Mouse (Mus musculus) MEL (cell line): Measurements from ENCODE around the gene Sparcl1.

Source experiments
- CTCF ChIP-seq, 3 experiments: IDR thresholded peaks in 2 of 3; conservative IDR thresholded peaks in 1 of 3; 2 replicates each; pipeline ENCODE4 v1.5.1; 2011 to 2012; ENCODE audit warnings: low read length in 3 of 3, low read depth in 2 of 3, mild to moderate bottlenecking in 2 of 3, improper control_type of control experiment in 1 of 3, inconsistent platforms in 1 of 3, mixed read lengths in 1 of 3, moderate library complexity in 1 of 3; ENCODE audit not compliant: control insufficient read depth in 1 of 3, insufficient read depth in 1 of 3, poor library complexity in 1 of 3, severe bottlenecking in 1 of 3
- GATA1 ChIP-seq: IDR thresholded peaks from 2 replicates; pipeline ENCODE4 v1.6.1; 2011; ENCODE audit warnings: low read depth, low read length, improper control_type of control experiment
- MYC ChIP-seq: IDR thresholded peaks from 2 replicates; pipeline ENCODE4 v1.6.1; 2011; ENCODE audit warnings: low read depth, mild to moderate bottlenecking, low read length, improper control_type of control experiment, moderate library complexity
- POLR2AphosphoS2 ChIP-seq: IDR thresholded peaks from 2 replicates; pipeline ENCODE4 v1.6.1; 2011; ENCODE audit warnings: low read length, improper control_type of control experiment
- RAD21 ChIP-seq: IDR thresholded peaks from 2 replicates; pipeline ENCODE4 v1.6.1; 2011; ENCODE audit warnings: mild to moderate bottlenecking, low read depth, low read length, improper control_type of control experiment
- SMC3 ChIP-seq: IDR thresholded peaks from 2 replicates; pipeline ENCODE4 v1.6.1; 2011; ENCODE audit warnings: low read depth, low read length, improper control_type of control experiment
- TAL1 ChIP-seq: IDR thresholded peaks from 2 replicates; pipeline ENCODE4 v1.6.1; 2012; ENCODE audit warnings: mild to moderate bottlenecking, inconsistent platforms, low read length, moderate library complexity, mixed read lengths
- TBP ChIP-seq: IDR thresholded peaks from 2 replicates; pipeline ENCODE4 v1.8.0; 2011; ENCODE audit warnings: low read depth, low read length, improper control_type of control experiment
- USF1 ChIP-seq: IDR thresholded peaks from 2 replicates; pipeline ENCODE4 v1.6.1; 2014; ENCODE audit warnings: low read depth, mild to moderate bottlenecking, inconsistent platforms, low read length, improper control_type of control experiment, moderate library complexity

DNA sequence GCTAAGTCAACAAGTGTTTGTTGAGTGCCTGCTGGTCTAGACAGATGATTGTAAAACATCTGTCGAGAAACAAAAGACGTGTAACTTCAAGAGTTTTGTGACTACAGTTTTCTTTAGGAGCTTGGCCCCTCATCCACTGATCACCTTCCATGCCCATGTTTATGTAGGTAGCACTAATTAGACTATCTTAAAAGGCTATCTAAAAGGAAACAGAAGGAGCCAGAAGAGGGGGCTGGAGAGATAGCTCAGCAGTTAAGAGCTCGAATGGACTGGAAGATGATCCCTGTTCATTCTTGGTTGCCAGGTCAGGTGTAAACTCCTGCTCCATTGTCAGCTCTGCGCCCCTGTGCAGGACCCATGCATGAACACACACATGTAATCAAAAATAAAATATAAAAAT is 65.4 kb downstream of the Sparcl1 start:
- TF ChIP-seq TAL1 (peak; percentile 27; the same call in 1 of the 2 replicates), USF1 (no peak), RAD21 (no peak; the same call in 1 of the 2 replicates), POLR2AphosphoS2 (no peak), GATA1 (peak; percentile 80), TBP (peak; percentile 56; the same call in 1 of the 2 replicates), CTCF (IDR thresholded peaks at IDR 0.05 in 2 of 3, conservative IDR thresholded peaks at IDR 0.05 in 1 of 3; ENCODE audit: control insufficient read depth in 1 of 3, insufficient read depth in 1 of 3, low read depth in 2 of 3, low read length in 3 of 3, poor library complexity in 1 of 3, severe bottlenecking in 1 of 3) (peak in 1 of 3 experiments; percentile 22; a peak in 2 of 6 replicates), SMC3 (no peak; the same call in 1 of the 2 replicates), MYC (no peak)
